Mouse (Mus musculus) midbrain, embryonic 12.5 days (tissue): ENCODE data around the gene Mthfd1l. TPM values are rescaled to one million over a fixed set of nuclear protein-coding genes. Genes with fewer than 3 reads are reported as not detected.

Experiments
- ATAC-seq: fragments of 200-750 bp; cut with Nextera tagmentation; 2 replicates; pipeline ENCODE4 v1.8.0; 2017; ENCODE audit warnings: low read depth, moderate TSS enrichment, moderate library complexity; ENCODE audit not compliant: low FRiP score
- H3K27ac ChIP-seq: fragments of 300-500 bp; sonication (generic); replicated peaks from 2 replicates; pipeline ENCODE4 v1.5.1; 2016; ENCODE audit warnings: mild to moderate bottlenecking
- H3K27me3 ChIP-seq: fragments of 300-500 bp; sonication (generic); 2 replicates; pipeline ENCODE4 v1.6.1; 2016; ENCODE audit warnings: mild to moderate bottlenecking
- H3K36me3 ChIP-seq: fragments of 300-500 bp; sonication (generic); 2 replicates; pipeline ENCODE4 v1.6.1; 2016
- H3K4me1 ChIP-seq: fragments of 300-500 bp; sonication (generic); 2 replicates; pipeline ENCODE4 v1.6.1; 2016
- H3K4me2 ChIP-seq: fragments of 300-500 bp; sonication (generic); replicated peaks from 2 replicates; pipeline ENCODE4 v1.6.1; 2016; ENCODE audit warnings: mild to moderate bottlenecking, moderate library complexity
- H3K4me3 ChIP-seq: fragments of 300-500 bp; sonication (generic); 2 replicates; pipeline ENCODE4 v1.5.1; 2016; ENCODE audit warnings: mild to moderate bottlenecking
- H3K9ac ChIP-seq: fragments of 300-500 bp; sonication (generic); replicated peaks from 2 replicates; pipeline ENCODE4 v1.6.1; 2016; ENCODE audit warnings: mild to moderate bottlenecking, moderate library complexity
- H3K9me3 ChIP-seq: fragments of 300-500 bp; sonication (generic); 2 replicates; pipeline ENCODE4 v1.6.1; 2016; ENCODE audit warnings: mild to moderate bottlenecking
- WGBS: fragments of 180-500 bp; shearing (Covaris S2); methylation state at CpG from one replicate; pipeline ENCODE4 v1.1.7; 2016; 5-methylcytosine and 5-hydroxymethylcytosine counted together
- polyA plus RNA-seq: library from polyadenylated mRNA; unstranded; fragments of >200 nt; fragmentation: Nextera tagmentation; extraction: Ambion mirVana; gene quantifications from 2 replicates; pipeline ENCODE4 v1.2.1, GENCODE M21; 2016

The Mthfd1l gene
- polyA plus RNA-seq, 1 experiment from 2014 or later = 11.7 TPM

GRCm38 (mm10) chr10:4210313-4211066 lies 237.6 kb downstream of the Mthfd1l start:
- Histone ChIP-seq H3K27me3 (no peaks in the 10 kb centered on the region), H3K4me3 (no peak overlapping the region), H3K27ac (no peak overlapping the region), H3K9me3 (no peaks in the 10 kb centered on the region), H3K36me3 (no peaks in the 10 kb centered on the region), H3K4me2 (no peak overlapping the region), H3K4me1 (no peaks in the 10 kb centered on the region), H3K9ac (no peak overlapping the region)
- WGBS = 42% methylated on average over 24 of the region's 24 CpGs
- no peak for ATAC-seq

GRCm38 (mm10) chr10:4211067-4211447 lies 238.1 kb downstream of the Mthfd1l start:
- H3K4me2 ChIP-seq = no peak overlapping the region
- WGBS = 83% methylated on average over 4 of the region's 4 CpGs
- no peak overlapping the region for H3K4me3 ChIP-seq
- no peak overlapping the region for H3K27ac ChIP-seq
- no peaks in the 10 kb centered on the region for H3K36me3 ChIP-seq
- H3K9ac ChIP-seq = no peak overlapping the region
- no peaks in the 10 kb centered on the region for H3K9me3 ChIP-seq
- H3K4me1 ChIP-seq = no peaks in the 10 kb centered on the region
- ATAC-seq = no peak
- H3K27me3 ChIP-seq = no peaks in the 10 kb centered on the region

Other genes with a start within 250 kb of the Mthfd1l start
- gene Plekhg1, start 232.8 kb upstream of the Mthfd1l start, polyA plus RNA-seq = 19.7 and 20.1 TPM in 2 replicates